Mouse (Mus musculus): Measurements from ENCODE around the gene Atp1a2. TPM values are rescaled to one million over a fixed set of nuclear protein-coding genes. Genes with fewer than 3 reads are reported as not detected.

Atp1a2 gene
- total RNA-seq, 2 experiments from 2014 or later: not detected

GRCm38 (mm10) chr1:172325680-172326535 is 28.0 kb upstream of the Atp1a2 start:
- ATAC-seq (replicated peaks; ENCODE audit: poor library complexity): peak; percentile 76

- peak; percentile 87 for ATAC-seq (replicated peaks; ENCODE audit: poor library complexity)
These were observed 26.9 kb upstream of the Atp1a2 start for GRCm38 (mm10) chr1:172324725-172325124.

GRCm38 (mm10) chr1:172323801-172324359 is 26.0 kb upstream of the Atp1a2 start:
- no peak for ATAC-seq (replicated peaks; ENCODE audit: poor library complexity)

GRCm38 (mm10) chr1:172323298-172323697 is 25.4 kb upstream of the Atp1a2 start:
- no peak for ATAC-seq (replicated peaks; ENCODE audit: poor library complexity)

- no peak for ATAC-seq (replicated peaks; ENCODE audit: poor library complexity)
These were observed 24.9 kb upstream of the Atp1a2 start for GRCm38 (mm10) chr1:172322725-172323124.

GRCm38 (mm10) chr1:172319921-172320411 is 22.1 kb upstream of the Atp1a2 start:
- ATAC-seq (replicated peaks; ENCODE audit: poor library complexity): no peak

- ATAC-seq (replicated peaks; ENCODE audit: poor library complexity): no peak
These were observed 21.5 kb upstream of the Atp1a2 start for GRCm38 (mm10) chr1:172319346-172319745.

GRCm38 (mm10) chr1:172318424-172319035 is 20.7 kb upstream of the Atp1a2 start:
- no peak for ATAC-seq (replicated peaks; ENCODE audit: poor library complexity)

- ATAC-seq (replicated peaks; ENCODE audit: poor library complexity): no peak
These were observed 20.1 kb upstream of the Atp1a2 start for GRCm38 (mm10) chr1:172317946-172318345.

GRCm38 (mm10) chr1:172317431-172317830 is 19.6 kb upstream of the Atp1a2 start:
- ATAC-seq (replicated peaks; ENCODE audit: poor library complexity): no peak

- no peak for ATAC-seq (replicated peaks; ENCODE audit: poor library complexity)
These were observed 17.0 kb upstream of the Atp1a2 start for GRCm38 (mm10) chr1:172314911-172315310.

- ATAC-seq (replicated peaks; ENCODE audit: poor library complexity): no peak
These were observed 15.9 kb upstream of the Atp1a2 start for GRCm38 (mm10) chr1:172313613-172314411.

- no peak for ATAC-seq (replicated peaks; ENCODE audit: poor library complexity)
These were observed 15.1 kb upstream of the Atp1a2 start for GRCm38 (mm10) chr1:172312768-172313561.

- ATAC-seq (replicated peaks; ENCODE audit: poor library complexity): peak; percentile 42
These were observed 14.3 kb upstream of the Atp1a2 start for GRCm38 (mm10) chr1:172311921-172312767.

- ATAC-seq (replicated peaks; ENCODE audit: poor library complexity): peak; percentile 26
These were observed 13.5 kb upstream of the Atp1a2 start for GRCm38 (mm10) chr1:172311248-172311906.

GRCm38 (mm10) chr1:172309699-172310398 is 12.0 kb upstream of the Atp1a2 start:
- ATAC-seq (replicated peaks; ENCODE audit: poor library complexity): peak; percentile 49

GRCm38 (mm10) chr1:172308409-172308808 is 10.5 kb upstream of the Atp1a2 start:
- no peak for ATAC-seq (replicated peaks; ENCODE audit: poor library complexity)

GRCm38 (mm10) chr1:172307936-172308335 is 10.1 kb upstream of the Atp1a2 start:
- no peak for ATAC-seq (replicated peaks; ENCODE audit: poor library complexity)
